Mouse (Mus musculus) right cerebral cortex, postnatal 4 days (tissue): Measurements from ENCODE around the gene Olfr116.

Experiments
- DNase-seq: peaks from one replicate; pipeline ENCODE4 v3.0.0-alpha.2; 2022

Olfr116 gene

DNA sequence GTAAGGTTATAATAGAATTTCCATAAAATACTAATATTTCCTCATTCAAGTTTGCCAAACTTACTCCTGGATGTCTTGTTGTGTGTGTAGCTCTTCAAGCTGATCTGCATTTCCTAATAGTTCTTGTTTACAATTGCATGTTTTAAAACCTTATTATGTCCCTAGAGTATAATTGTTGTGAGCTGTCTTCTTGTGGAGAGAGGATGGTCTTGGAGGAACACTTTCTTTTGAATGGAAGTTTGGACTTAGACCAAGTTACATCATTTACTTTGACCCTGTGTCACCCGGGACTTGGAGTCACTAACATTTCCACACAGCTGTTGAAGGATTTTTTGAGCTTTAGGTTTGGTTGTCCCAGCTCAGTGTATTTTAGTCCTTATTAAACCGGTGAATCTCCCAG, at the start of gene Olfr116, which contains the start of gene Olfr115:
Gene Olfr116 (minus strand): TSS at position 191 of the 400 bp plus-strand sequence.
Gene Olfr115 (minus strand): TSS at position 101 of the 400 bp plus-strand sequence.
- DNase-seq: no peak

DNA sequence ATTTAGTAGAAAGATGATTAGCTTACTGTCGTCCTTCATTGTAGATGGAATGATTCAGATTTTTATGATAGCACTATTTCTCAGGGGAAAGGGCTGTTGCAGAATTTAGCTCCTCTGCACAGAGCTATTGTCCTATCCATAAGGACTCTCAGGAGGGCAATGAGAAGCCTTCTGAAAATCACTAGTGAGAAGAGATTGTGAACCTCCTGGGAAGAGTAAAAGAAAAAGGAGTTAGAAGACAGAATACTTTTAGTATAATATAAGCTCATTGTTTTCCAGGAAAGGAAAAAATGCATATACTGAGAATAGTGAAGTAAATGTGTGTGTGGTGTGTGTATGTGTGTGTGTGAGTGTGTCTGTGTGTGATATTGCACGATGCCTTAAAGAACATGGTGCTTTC, 39.7 kb upstream of the Olfr116 start, which contains the start of gene Olfr118:
Gene Olfr118 (plus strand): TSS at position 301 of the 400 bp plus-strand sequence.
- DNase-seq: no peak

DNA sequence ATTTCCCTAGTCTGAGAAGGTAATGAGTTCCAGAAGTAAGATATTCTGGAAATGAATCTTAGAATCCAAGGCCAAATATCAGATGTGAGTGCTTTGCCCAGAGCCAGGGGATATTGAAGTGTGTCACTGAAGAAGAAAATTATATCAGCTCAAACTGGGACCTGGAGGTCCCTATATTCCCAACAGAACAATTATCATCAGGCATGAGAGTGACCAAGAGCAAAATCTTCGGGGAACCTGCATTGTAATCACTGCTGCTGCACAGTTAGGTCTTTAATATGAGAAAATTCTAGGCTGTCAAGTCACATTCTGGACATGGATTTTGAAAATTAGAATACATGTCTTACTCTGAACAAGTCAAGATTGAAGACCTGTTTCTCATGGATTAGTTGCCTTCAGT, 36.7 kb upstream of the Olfr116 start, which contains the start of gene Olfr117:
Gene Olfr117 (minus strand): TSS at position 101 of the 400 bp plus-strand sequence.
- DNase-seq: no peak

DNA sequence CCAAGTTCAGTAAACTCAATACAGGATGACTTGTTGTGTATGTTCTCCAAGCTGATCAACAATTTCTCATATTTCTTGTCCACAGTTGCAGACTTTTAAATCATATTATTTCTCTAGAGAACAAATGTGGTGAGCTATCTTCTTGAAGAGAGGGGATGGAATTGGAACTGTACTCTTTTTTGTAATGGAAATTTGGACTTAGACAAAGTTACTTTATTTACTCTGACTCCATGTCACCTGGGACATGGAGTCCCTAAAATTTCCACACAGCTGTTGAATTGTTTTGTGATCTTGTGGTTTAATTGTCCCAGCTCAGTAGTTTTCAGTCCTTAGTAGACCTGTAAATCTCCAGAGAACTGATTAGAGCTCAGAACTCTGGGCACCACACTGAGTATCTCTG, 34.4 kb downstream of the Olfr116 start, which contains the start of gene Olfr114:
Gene Olfr114 (minus strand): TSS at position 101 of the 400 bp plus-strand sequence.
- DNase-seq: no peak

DNA sequence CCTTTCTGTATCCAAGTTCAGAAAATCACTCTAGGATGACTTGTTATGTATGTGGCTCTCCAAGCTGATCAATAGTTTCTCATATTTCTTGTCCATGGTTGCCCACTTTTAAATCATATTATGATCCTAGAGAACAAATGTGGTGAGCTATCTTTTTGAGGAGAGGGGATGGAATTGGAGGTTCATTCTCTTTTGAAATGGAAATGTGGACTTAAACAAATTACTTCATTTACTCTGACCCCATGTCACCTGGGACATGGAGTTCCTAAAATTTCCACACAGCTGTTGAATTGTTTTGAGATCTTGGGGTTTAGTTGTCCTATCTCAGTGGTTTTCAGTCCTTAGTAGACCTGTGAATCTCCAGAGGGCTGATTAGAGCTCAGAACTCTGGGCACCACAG, 49.4 kb downstream of the Olfr116 start, which contains the start of gene Olfr113:
Gene Olfr113 (minus strand): TSS at position 101 of the 400 bp plus-strand sequence.
- no peak for DNase-seq
